Mouse (Mus musculus) CD4-positive, CD25-positive, alpha-beta regulatory T cell, adult 4 months (primary cell): ENCODE results near the gene Amh. TPM values are rescaled to one million over a fixed set of nuclear protein-coding genes. Genes with fewer than 3 reads are reported as not detected.

Experiments used
- ATAC-seq: one replicate; pipeline ENCODE4 v1.8.0; 2017
- polyA plus RNA-seq, 2 experiments: library from polyadenylated mRNA; unstranded; fragments of 100-300 nt; shearing (Covaris generic); gene quantifications; one replicate each; pipeline ENCODE4 v1.2.1; 2017

Amh gene
- polyA plus RNA-seq, 2 experiments from 2014 or later: not detected

GRCm38 (mm10) chr10:80790761-80791404 lies 14.2 kb upstream of the Amh start:
- no peak for ATAC-seq

GRCm38 (mm10) chr10:80791476-80792174 lies 13.4 kb upstream of the Amh start:
- ATAC-seq: no peak

GRCm38 (mm10) chr10:80792175-80793032 lies 12.6 kb upstream of the Amh start:
- peak; percentile 38 for ATAC-seq

GRCm38 (mm10) chr10:80793033-80793784 lies 11.8 kb upstream of the Amh start:
- no peak for ATAC-seq

GRCm38 (mm10) chr10:80793803-80794202 lies 11.2 kb upstream of the Amh start:
- no peak for ATAC-seq

- no peak for ATAC-seq
These were observed 10.3 kb upstream of the Amh start for GRCm38 (mm10) chr10:80794750-80795149.

- no peak for ATAC-seq
These were observed 8.7 kb upstream of the Amh start for GRCm38 (mm10) chr10:80796307-80796848.

- ATAC-seq: no peak
These were observed 7.6 kb upstream of the Amh start for GRCm38 (mm10) chr10:80797186-80798149.

GRCm38 (mm10) chr10:80798150-80799006 lies 6.7 kb upstream of the Amh start, which contains the start of the genes Sf3a2 and Plekhj1:
TSS of gene Sf3a2 (plus strand) at chr10:80798198.
TSS of gene Plekhj1 (minus strand) at chr10:80798626.
- peak; percentile 93 for ATAC-seq

- ATAC-seq: no peak
These were observed 5.9 kb upstream of the Amh start for GRCm38 (mm10) chr10:80799070-80799566.

GRCm38 (mm10) chr10:80802204-80802912 lies 2.7 kb upstream of the Amh start:
- no peak for ATAC-seq

GRCm38 (mm10) chr10:80802996-80803395 lies 2.0 kb upstream of the Amh start:
- no peak for ATAC-seq

GRCm38 (mm10) chr10:80804340-80804739 lies 703 bp upstream of the Amh start:
- ATAC-seq: no peak

GRCm38 (mm10) chr10:80805322-80805721 lies 279 bp downstream of the Amh start:
- no peak for ATAC-seq

- peak; percentile 48 for ATAC-seq
These were observed 882 bp downstream of the Amh start for GRCm38 (mm10) chr10:80805925-80806324.

- no peak for ATAC-seq
These were observed 1.5 kb downstream of the Amh start for GRCm38 (mm10) chr10:80806341-80807056.

GRCm38 (mm10) chr10:80807057-80807627 lies 2.1 kb downstream of the Amh start:
- peak; percentile 64 for ATAC-seq
